Mouse (Mus musculus): ENCODE data around the gene Ccdc181. TPM values are rescaled to one million over a fixed set of nuclear protein-coding genes. Genes with fewer than 3 reads are reported as not detected.
A peak's percentile ranks its signal among the peaks of the same experiment; 100 is the strongest.
"Not testable (repeated sequence)": the region's sequence is repeated elsewhere in the genome, so short reads cannot be mapped to it uniquely, and the experiment has no call there.

Gene Ccdc181
- polyA plus RNA-seq (2012) = 0.07 and 0.22 TPM in 2 replicates

DNA sequence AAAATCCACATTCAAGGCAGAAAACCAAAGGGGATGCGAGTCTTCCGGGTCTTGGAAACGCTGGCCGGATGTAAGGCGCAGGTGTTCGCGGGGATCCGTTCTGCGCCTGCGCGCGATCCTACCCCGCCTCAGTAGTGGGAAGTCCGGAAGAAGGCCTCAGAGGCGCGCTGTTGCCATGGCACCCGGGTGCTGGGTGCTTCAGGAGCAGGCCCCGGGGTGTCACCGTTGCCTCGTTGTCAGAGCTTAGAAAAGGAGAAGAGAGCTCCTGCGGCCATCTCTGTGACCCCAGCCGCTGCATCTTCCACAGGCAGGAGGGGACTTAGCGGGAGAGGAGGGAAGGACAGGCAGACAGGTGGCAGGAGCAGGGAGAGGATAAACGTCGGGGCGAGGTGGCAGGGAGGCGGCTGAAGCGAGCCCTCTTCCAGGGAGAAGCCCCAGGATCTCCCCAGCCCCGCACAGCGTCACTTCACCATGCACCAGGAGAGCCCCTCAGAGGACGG, at the start of gene Ccdc181:
Gene Ccdc181, plus strand, starts transcription at position 131 of the 500 bp plus-strand sequence.
- Histone ChIP-seq H3K36me3 (ENCODE audit: control insufficient read depth) (no peaks in the 10 kb centered on the region), H3K4me1 (ENCODE audit: control insufficient read depth) (peaks cover 12% of the 10 kb centered on the region), H3K9me3 (ENCODE audit: control insufficient read depth, low read length) (no peaks in the 10 kb centered on the region), H3K4me3 (replicated peaks) (peak within 1 kb of the TSS; percentile 80), H3K27me3 (ENCODE audit: control insufficient read depth) (no peaks in the 10 kb centered on the region)
- TF ChIP-seq TAL1 (IDR thresholded peaks at IDR 0.05; ENCODE audit: low read length) (no peak), GATA1 (IDR thresholded peaks at IDR 0.05; ENCODE audit: low read length) (no peak)

DNA sequence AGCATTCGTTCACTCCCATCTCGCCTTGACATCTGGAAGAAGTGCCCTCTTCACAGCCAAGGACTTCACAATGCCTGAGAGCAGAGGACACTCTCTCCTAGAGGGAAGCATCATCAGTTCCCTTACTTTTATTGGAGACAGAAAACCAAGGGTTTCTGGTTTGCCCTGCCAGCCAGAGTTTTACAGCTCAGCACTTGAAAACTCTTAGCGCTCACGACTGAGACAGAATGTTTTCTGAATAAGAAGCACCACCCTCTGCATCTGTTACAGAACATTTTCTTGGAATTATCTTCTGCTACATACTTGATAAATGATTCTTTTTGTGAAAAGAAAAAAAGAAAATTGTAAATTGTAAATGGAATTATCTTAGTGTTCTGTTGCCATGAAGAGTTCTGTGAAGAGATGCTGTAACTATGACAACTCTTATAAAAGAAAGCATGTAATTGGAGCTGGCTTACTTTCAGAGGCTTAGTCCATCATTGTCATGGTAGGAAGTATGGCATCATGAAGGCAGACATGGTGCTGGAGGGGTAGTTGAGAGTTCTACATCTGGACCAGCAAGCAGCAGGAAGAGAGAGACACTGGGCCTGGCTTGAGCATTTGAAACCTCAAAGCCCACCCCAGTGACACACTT, 43.3 kb upstream of the Ccdc181 start:
- not testable (repeated sequence) for H3K4me3 ChIP-seq (replicated peaks); H3K36me3 ChIP-seq (ENCODE audit: control insufficient read depth); H3K9me3 ChIP-seq (ENCODE audit: control insufficient read depth, low read length); H3K27me3 ChIP-seq (ENCODE audit: control insufficient read depth); H3K4me1 ChIP-seq (ENCODE audit: control insufficient read depth)

DNA sequence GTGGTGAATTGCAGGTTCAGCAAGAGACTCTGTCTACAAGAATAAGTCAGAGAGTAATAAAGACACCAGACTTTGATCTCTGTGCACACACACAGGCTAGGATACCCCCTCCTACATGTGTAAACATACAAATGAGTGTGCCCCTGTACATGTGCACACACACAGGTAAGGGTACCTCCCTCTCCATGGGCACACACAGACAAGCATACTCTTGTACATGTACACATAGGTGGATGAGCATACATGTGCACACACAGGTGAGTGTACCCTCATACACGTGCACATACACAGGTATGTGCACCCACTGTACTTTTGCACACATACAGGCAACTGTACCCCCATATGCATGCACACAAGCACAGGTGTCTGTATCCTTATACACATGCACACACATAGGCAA, 41.9 kb upstream of the Ccdc181 start:
- Histone ChIP-seq H3K4me3 (replicated peaks) (no peak overlapping the region), H3K9me3 (ENCODE audit: control insufficient read depth, low read length) (no peaks in the 10 kb centered on the region), H3K27me3 (ENCODE audit: control insufficient read depth) (no peaks in the 10 kb centered on the region), H3K36me3 (ENCODE audit: control insufficient read depth) (no peaks in the 10 kb centered on the region), H3K4me1 (ENCODE audit: control insufficient read depth) (no peaks in the 10 kb centered on the region)
- TF ChIP-seq TAL1 (IDR thresholded peaks at IDR 0.05; ENCODE audit: low read length) = no peak
- TF ChIP-seq GATA1 (IDR thresholded peaks at IDR 0.05; ENCODE audit: low read length) = no peak

DNA sequence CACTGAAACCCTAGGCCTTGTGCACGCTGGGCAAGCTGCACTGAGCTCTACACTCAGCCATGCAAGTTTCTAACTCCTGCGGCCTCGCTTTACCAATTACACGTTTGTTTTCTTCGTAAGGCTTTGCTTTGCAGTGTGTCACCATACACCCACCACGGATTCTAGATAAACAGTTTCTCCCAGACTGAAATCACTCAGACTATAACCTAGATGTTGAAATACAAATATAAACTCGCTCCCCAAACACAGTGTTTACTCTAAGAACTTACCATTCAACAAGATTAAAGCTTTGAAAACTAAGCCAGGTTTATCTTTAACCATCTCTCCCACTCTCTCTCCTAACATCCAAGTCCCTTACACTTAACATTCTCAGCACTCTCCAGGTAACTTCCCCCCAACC, 40.3 kb upstream of the Ccdc181 start:
- Histone ChIP-seq H3K9me3 (ENCODE audit: control insufficient read depth, low read length) (no peaks in the 10 kb centered on the region), H3K4me1 (ENCODE audit: control insufficient read depth) (no peaks in the 10 kb centered on the region), H3K27me3 (ENCODE audit: control insufficient read depth) (no peaks in the 10 kb centered on the region), H3K4me3 (replicated peaks) (no peak overlapping the region), H3K36me3 (ENCODE audit: control insufficient read depth) (no peaks in the 10 kb centered on the region)
- TF ChIP-seq GATA1 (IDR thresholded peaks at IDR 0.05; ENCODE audit: low read length) = no peak
- TF ChIP-seq TAL1 (IDR thresholded peaks at IDR 0.05; ENCODE audit: low read length) = no peak

DNA sequence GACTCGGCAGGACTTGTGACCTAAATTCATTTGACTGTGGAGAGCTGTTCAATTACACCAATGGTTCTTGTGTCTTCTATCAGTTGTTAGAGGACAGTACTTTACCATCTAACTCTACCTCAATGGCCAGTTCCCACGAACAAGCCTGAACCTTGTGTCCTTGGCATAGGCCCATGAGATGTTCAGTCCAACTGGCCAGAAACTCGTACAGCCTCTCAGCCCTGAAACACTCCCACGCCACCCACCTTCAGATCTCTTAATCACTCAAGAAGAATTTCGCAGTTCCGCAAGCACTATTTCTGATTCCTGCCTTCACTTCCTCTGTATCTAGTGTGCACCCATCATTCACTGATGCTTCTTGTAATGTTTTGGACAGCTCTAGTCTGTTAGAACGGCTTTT, 39.3 kb upstream of the Ccdc181 start:
- TF ChIP-seq TAL1 (IDR thresholded peaks at IDR 0.05; ENCODE audit: low read length) (no peak), GATA1 (IDR thresholded peaks at IDR 0.05; ENCODE audit: low read length) (no peak)
- Histone ChIP-seq H3K27me3 (ENCODE audit: control insufficient read depth) (no peaks in the 10 kb centered on the region), H3K4me1 (ENCODE audit: control insufficient read depth) (no peaks in the 10 kb centered on the region), H3K9me3 (ENCODE audit: control insufficient read depth, low read length) (no peaks in the 10 kb centered on the region), H3K4me3 (replicated peaks) (no peak overlapping the region), H3K36me3 (ENCODE audit: control insufficient read depth) (no peaks in the 10 kb centered on the region)

DNA sequence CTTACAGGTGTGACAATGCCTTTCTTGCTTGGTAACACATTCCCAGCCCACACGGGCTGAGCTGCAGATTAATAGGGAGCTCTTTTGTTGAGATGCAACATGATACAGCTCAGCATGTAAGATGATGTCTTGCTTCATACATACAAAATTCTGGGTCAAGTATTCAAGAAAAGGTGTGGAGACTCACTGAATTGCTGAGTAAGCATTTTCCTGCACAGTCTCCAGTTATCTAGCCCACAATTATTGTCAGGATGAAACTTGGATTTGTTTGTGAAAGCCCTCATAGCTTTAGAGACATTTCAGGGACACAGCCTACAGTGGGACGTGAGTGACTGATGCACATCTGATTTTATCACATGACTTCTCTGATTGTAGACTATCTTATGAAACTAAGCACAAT, 33.9 kb upstream of the Ccdc181 start:
- H3K36me3 ChIP-seq (ENCODE audit: control insufficient read depth) = no peaks in the 10 kb centered on the region
- no peaks in the 10 kb centered on the region for H3K4me1 ChIP-seq (ENCODE audit: control insufficient read depth)
- no peak overlapping the region for H3K4me3 ChIP-seq (replicated peaks)
- H3K27me3 ChIP-seq (ENCODE audit: control insufficient read depth) = peaks cover 4% of the 10 kb centered on the region; the same call in 1 of the 2 replicates
- TF ChIP-seq GATA1 (IDR thresholded peaks at IDR 0.05; ENCODE audit: low read length) = no peak
- no peak for TF ChIP-seq TAL1 (IDR thresholded peaks at IDR 0.05; ENCODE audit: low read length)
- no peaks in the 10 kb centered on the region for H3K9me3 ChIP-seq (ENCODE audit: control insufficient read depth, low read length)

DNA sequence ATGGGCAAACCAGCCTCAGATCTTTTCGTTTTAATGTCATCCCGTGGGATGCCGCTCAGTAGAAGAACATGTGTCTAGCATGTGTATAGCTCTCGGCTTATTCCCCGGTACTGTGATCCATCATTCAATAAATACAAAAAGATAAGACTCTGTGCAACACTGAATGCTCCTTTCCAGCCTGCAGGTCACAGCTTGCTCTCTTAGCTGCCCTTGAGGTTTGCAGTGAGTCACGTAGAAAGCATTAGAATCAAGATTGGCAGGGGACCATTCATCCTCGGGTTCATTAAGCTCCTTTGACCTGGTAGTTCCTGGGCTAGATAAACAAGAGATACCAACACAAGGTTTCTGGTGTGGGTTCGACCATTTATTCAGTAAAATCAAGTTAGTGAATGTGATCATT, 32.6 kb upstream of the Ccdc181 start:
- Histone ChIP-seq H3K36me3 (ENCODE audit: control insufficient read depth) (no peaks in the 10 kb centered on the region), H3K27me3 (ENCODE audit: control insufficient read depth) (peaks cover 4% of the 10 kb centered on the region; the same call in 1 of the 2 replicates)
- TF ChIP-seq TAL1 (IDR thresholded peaks at IDR 0.05; ENCODE audit: low read length) = no peak
- no peak for TF ChIP-seq GATA1 (IDR thresholded peaks at IDR 0.05; ENCODE audit: low read length)

DNA sequence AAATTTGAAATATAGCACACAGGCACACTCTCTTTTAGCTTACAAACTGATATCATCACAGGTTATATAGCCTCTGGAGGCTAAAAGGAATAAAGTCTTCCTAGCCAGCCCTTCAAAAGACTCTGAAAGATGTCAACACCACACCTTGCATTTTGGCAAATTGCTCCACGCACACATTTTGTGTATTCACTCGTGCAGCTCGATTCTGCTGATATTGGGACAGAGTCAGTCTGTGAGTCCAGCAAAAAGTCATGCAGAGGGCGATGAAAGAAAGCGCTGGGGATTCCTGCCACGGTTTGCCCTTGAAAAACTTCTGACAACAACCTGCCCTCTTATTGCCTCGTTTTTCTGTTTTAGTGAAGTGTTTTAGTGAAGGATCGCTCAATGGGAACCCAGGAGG, 27.9 kb upstream of the Ccdc181 start:
- H3K4me3 ChIP-seq (replicated peaks) = peak overlapping the region; percentile 65
- H3K4me1 ChIP-seq (ENCODE audit: control insufficient read depth) = peaks cover 40% of the 10 kb centered on the region
- TF ChIP-seq TAL1 (IDR thresholded peaks at IDR 0.05; ENCODE audit: low read length) = no peak
- no peak for TF ChIP-seq GATA1 (IDR thresholded peaks at IDR 0.05; ENCODE audit: low read length)
- H3K9me3 ChIP-seq (ENCODE audit: control insufficient read depth, low read length) = no peaks in the 10 kb centered on the region
- H3K36me3 ChIP-seq (ENCODE audit: control insufficient read depth) = no peaks in the 10 kb centered on the region
- peaks cover 4% of the 10 kb centered on the region; the same call in 1 of the 2 replicates for H3K27me3 ChIP-seq (ENCODE audit: control insufficient read depth)

More for the DNA sequence above, 32.6 kb upstream of the Ccdc181 start:
- no peak overlapping the region for H3K4me3 ChIP-seq (replicated peaks)
- no peaks in the 10 kb centered on the region for H3K9me3 ChIP-seq (ENCODE audit: control insufficient read depth, low read length)
- H3K4me1 ChIP-seq (ENCODE audit: control insufficient read depth) = peaks cover 5% of the 10 kb centered on the region

DNA sequence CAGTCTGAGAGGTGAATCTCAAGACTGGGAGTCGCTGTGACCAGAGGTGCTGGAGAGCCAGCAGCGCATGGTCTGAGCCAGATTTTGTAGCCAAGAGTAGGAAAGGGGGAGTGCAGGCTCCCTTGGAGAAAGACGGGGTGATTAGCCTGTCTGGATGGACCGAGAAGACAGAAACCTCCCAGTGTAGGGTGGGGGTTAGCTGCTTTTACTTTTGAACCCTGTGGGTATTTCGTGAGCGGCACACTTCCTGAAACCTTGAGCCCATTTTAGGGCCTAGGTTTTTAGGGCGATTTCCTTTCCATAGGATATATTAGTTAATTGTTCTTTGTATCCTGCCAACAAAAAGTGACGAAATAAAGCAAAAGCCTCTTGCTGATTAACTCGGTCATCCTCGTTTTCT, 27.4 kb upstream of the Ccdc181 start:
- Histone ChIP-seq H3K9me3 (ENCODE audit: control insufficient read depth, low read length) (no peaks in the 10 kb centered on the region), H3K27me3 (ENCODE audit: control insufficient read depth) (peaks cover 4% of the 10 kb centered on the region; the same call in 1 of the 2 replicates), H3K4me3 (replicated peaks) (peak overlapping the region; percentile 65), H3K36me3 (ENCODE audit: control insufficient read depth) (no peaks in the 10 kb centered on the region), H3K4me1 (ENCODE audit: control insufficient read depth) (peaks cover 42% of the 10 kb centered on the region)
- TF ChIP-seq TAL1 (IDR thresholded peaks at IDR 0.05; ENCODE audit: low read length) = no peak
- no peak for TF ChIP-seq GATA1 (IDR thresholded peaks at IDR 0.05; ENCODE audit: low read length)

Data from erythroblast, embryonic 14.5 days (primary cell).